Mouse (Mus musculus): ENCODE measurements around the gene Ssu2. TPM values are rescaled to one million over a fixed set of nuclear protein-coding genes. Genes with fewer than 3 reads are reported as not detected.

Gene Ssu2
- polyA plus RNA-seq, 1 experiment from 2014 or later = 0.39 TPM

DNA sequence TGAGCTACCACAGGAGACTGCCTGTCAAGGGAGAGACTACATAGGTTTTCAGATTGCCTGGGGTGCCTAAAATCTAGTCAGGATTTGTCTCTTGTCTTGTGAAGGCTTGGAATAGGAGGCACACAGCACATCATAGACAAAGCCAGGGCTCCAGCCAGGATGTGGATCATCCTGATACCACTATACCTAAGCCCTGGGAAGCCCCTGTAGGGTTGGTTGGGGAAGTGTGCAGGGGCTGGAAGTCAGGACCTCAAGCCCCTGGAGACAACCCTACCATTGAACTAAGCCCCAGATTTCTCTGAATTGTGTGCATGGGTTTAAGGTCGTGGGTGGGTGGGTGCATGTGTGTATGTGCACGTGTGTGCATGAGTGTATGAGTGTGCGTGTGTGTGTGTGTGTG, 562 bp upstream of the Ssu2 start:
- Histone ChIP-seq H3K9ac (ENCODE audit: low read depth, low read length) (no peak overlapping the region), H3K27ac (ENCODE audit: low read depth, low read length) (no peak overlapping the region)

DNA sequence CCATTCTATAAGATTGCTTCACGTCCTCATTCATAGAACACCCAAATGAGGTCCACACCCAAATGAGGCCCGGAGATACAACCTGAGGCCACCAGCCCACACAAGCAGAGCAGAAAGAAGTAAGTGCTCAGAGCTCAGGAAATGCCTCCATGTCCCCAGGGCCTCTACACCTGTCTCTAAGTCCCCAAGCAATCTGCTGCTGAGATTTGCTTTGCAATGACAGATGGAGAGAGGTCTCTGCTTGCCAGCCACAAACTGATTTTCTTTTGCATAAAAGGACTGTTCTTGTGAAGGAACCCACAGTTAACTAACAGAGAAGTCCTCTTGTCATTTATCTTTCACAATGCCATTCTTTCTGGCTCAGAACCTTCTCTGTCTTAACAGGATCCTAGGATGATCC, 1.6 kb downstream of the Ssu2 start:
- WGBS = 87% methylated on average over 2 of the region's 2 CpGs
- no peak; the same call in 1 of the 2 replicates for ATAC-seq
- H3K27me3 ChIP-seq (replicated peaks; ENCODE audit: control insufficient read depth, insufficient read depth, low read length) = no peaks in the 10 kb centered on the region

More for the DNA sequence above, 562 bp upstream of the Ssu2 start:
- Histone ChIP-seq H3K27me3 (replicated peaks; ENCODE audit: control insufficient read depth, insufficient read depth, low read length) (no peaks in the 10 kb centered on the region), H3K4me3 (ENCODE audit: low read length) (no peak overlapping the region), H3K4me2 (ENCODE audit: low read length) (no peak overlapping the region), H3K4me1 (ENCODE audit: control insufficient read depth, insufficient read depth, low read depth, low read length) (no peaks in the 10 kb centered on the region), H3K36me3 (ENCODE audit: control insufficient read depth, insufficient read depth, low read length) (no peaks in the 10 kb centered on the region), H3K9me3 (ENCODE audit: control insufficient read depth, low read length) (no peaks in the 10 kb centered on the region)
- WGBS = 97% methylated on average over 3 of the region's 3 CpGs
- ATAC-seq = no peak

DNA sequence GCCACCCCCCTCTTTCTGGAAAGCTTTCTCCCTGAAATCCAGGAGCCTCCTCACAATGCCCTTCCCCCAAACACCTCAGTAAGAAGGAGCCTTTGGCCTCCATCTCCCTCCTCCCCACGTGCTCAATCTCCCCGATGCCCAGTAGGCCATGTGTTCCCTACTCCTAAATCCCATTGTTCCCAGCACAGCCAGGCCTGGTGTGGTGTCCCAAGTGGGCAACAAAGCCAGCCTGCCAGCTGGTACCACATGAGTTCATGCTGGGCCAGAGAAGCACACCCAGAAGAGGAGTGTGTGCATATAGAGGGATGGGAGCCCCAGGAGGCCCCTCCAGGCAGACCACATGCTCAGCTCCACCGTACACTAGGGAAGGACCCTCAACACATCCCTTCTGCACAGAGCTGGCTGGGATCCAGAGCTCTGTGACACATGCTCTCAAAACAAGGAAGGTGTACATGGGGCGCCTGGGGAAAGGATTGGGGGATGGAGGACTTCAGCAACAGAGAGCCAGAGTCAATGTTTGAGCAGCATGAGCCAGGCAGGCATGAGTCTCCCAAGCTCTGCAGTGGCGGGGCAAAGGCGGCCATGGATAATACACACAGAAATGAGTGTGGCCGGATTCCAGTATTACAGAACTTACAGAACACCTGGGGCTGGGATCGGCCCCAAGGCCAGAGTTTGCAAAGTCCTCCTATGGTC, 4.7 kb downstream of the Ssu2 start:
- Histone ChIP-seq H3K9me3 (ENCODE audit: control insufficient read depth, low read length) (no peaks in the 10 kb centered on the region), H3K4me3 (ENCODE audit: low read length) (no peak overlapping the region), H3K4me2 (ENCODE audit: low read length) (no peak overlapping the region), H3K4me1 (ENCODE audit: control insufficient read depth, insufficient read depth, low read depth, low read length) (no peaks in the 10 kb centered on the region), H3K27me3 (replicated peaks; ENCODE audit: control insufficient read depth, insufficient read depth, low read length) (no peaks in the 10 kb centered on the region), H3K27ac (ENCODE audit: low read depth, low read length) (no peak overlapping the region), H3K36me3 (ENCODE audit: control insufficient read depth, insufficient read depth, low read length) (no peaks in the 10 kb centered on the region), H3K9ac (ENCODE audit: low read depth, low read length) (no peak overlapping the region)
- 72% methylated on average over 8 of the region's 8 CpGs for WGBS
- peak; percentile 50 for ATAC-seq

More for the DNA sequence above, 1.6 kb downstream of the Ssu2 start:
- Histone ChIP-seq H3K9ac (ENCODE audit: low read depth, low read length) (no peak overlapping the region), H3K4me3 (ENCODE audit: low read length) (no peak overlapping the region), H3K4me2 (ENCODE audit: low read length) (no peak overlapping the region), H3K27ac (ENCODE audit: low read depth, low read length) (no peak overlapping the region), H3K36me3 (ENCODE audit: control insufficient read depth, insufficient read depth, low read length) (no peaks in the 10 kb centered on the region), H3K4me1 (ENCODE audit: control insufficient read depth, insufficient read depth, low read depth, low read length) (no peaks in the 10 kb centered on the region), H3K9me3 (ENCODE audit: control insufficient read depth, low read length) (no peaks in the 10 kb centered on the region)

DNA sequence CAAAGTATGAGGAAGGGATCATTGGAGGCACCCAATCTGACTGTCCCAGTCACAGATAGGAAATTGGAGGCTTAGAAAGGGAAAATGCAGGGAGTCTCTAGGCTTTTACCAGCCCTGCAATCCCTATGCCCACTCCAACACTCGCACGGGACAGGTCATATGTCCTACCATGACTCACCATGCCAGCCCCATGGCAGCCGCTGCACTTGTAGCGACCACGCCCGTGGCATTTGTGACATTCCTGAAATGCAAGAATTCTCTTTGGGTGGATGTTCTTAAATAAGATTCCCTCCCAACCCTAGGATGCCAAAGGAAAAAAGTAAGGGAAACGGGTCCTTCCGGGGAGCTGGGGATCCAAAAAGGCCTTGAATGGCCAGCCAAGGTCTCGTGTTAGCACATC, 8.8 kb downstream of the Ssu2 start:
- no peak for ATAC-seq
- H3K36me3 ChIP-seq (ENCODE audit: control insufficient read depth, insufficient read depth, low read length) = no peaks in the 10 kb centered on the region
- H3K27me3 ChIP-seq (replicated peaks; ENCODE audit: control insufficient read depth, insufficient read depth, low read length) = no peaks in the 10 kb centered on the region
- no peak overlapping the region for H3K27ac ChIP-seq (ENCODE audit: low read depth, low read length)
- H3K4me3 ChIP-seq (ENCODE audit: low read length) = no peak overlapping the region
- H3K9me3 ChIP-seq (ENCODE audit: control insufficient read depth, low read length) = no peaks in the 10 kb centered on the region
- H3K4me1 ChIP-seq (ENCODE audit: control insufficient read depth, insufficient read depth, low read depth, low read length) = no peaks in the 10 kb centered on the region
- H3K9ac ChIP-seq (ENCODE audit: low read depth, low read length) = no peak overlapping the region
- 90% methylated on average over 9 of the region's 9 CpGs for WGBS
- no peak overlapping the region for H3K4me2 ChIP-seq (ENCODE audit: low read length)

DNA sequence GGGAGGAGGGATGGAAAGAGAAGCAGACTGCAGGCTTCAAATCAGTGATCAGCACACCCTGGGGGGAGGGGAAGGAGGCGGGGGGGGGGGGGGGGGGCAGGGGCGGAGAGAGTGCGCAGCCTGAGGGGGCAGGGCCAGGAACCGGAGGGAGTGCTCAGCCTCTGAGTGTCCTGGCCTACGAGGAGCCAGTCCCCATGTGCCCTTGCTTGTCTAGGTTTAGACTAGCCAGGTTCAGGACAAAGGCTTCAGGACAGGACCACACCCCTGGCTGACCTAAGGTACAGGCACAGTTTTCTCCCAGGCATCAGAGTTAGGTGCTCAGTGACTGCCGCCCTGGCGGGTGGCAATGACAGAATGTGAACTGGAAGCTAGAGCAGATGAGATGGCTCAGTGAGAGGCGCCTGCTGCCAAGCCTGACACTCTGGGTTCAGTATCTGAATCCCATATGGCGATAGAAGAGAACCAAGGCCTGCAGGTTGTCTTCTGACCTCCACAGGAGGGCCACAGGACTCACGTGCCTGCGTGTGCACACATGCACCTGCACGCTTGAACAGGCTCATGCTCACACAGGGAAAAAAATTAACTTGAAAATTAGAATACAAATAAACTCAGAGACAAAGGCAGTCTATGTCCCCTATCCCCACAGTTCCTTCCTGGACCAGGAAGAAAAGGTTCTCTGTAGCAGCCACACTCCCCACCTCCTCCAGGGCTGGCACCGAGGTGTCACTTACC, 12.0 kb downstream of the Ssu2 start:
- H3K36me3 ChIP-seq (ENCODE audit: control insufficient read depth, insufficient read depth, low read length) = no peaks in the 10 kb centered on the region
- H3K4me1 ChIP-seq (ENCODE audit: control insufficient read depth, insufficient read depth, low read depth, low read length) = no peaks in the 10 kb centered on the region
- H3K9me3 ChIP-seq (ENCODE audit: control insufficient read depth, low read length) = no peaks in the 10 kb centered on the region
- H3K9ac ChIP-seq (ENCODE audit: low read depth, low read length) = no peak overlapping the region
- H3K27me3 ChIP-seq (replicated peaks; ENCODE audit: control insufficient read depth, insufficient read depth, low read length) = no peaks in the 10 kb centered on the region
- H3K4me3 ChIP-seq (ENCODE audit: low read length) = no peak overlapping the region
- WGBS = 79% methylated on average over 8 of the region's 13 CpGs
- no peak overlapping the region for H3K4me2 ChIP-seq (ENCODE audit: low read length)
- ATAC-seq = no peak
- H3K27ac ChIP-seq (ENCODE audit: low read depth, low read length) = no peak overlapping the region

GRCm38 (mm10) chr6:112373886-112374585, 13.8 kb downstream of the Ssu2 start:
- Histone ChIP-seq H3K27me3 (replicated peaks; ENCODE audit: control insufficient read depth, insufficient read depth, low read length) (no peaks in the 10 kb centered on the region), H3K27ac (ENCODE audit: low read depth, low read length) (no peak overlapping the region), H3K4me1 (ENCODE audit: control insufficient read depth, insufficient read depth, low read depth, low read length) (no peaks in the 10 kb centered on the region), H3K9me3 (ENCODE audit: control insufficient read depth, low read length) (no peaks in the 10 kb centered on the region), H3K4me2 (ENCODE audit: low read length) (no peak overlapping the region), H3K4me3 (ENCODE audit: low read length) (no peak overlapping the region), H3K9ac (ENCODE audit: low read depth, low read length) (no peak overlapping the region), H3K36me3 (ENCODE audit: control insufficient read depth, insufficient read depth, low read length) (no peaks in the 10 kb centered on the region)
- ATAC-seq = peak; percentile 78
- WGBS = 45% methylated on average over 8 of the region's 8 CpGs

DNA sequence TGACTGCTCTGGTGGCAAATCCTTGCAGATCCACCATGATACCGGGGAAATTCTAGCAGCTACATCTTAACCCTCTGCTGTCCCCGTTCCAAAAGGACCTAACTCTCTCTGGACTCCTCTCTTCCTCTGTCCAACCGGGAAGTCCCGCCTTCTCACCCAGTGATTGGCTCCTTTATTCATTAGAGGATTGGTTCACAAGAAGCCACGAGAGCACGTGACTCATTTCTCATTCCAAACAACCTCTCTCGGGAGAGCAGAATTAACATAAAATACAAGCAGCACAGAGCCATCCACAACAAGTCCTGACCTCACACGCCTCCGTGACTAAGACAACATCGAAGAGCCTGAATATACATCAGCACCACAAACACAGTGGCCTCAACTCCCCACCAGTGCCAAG, 22.5 kb downstream of the Ssu2 start:
- no peak overlapping the region for H3K27ac ChIP-seq (ENCODE audit: low read depth, low read length)
- 73% methylated on average over 10 of the region's 10 CpGs for WGBS
- no peak overlapping the region for H3K9ac ChIP-seq (ENCODE audit: low read depth, low read length)
- no peak overlapping the region for H3K4me3 ChIP-seq (ENCODE audit: low read length)
- no peaks in the 10 kb centered on the region for H3K27me3 ChIP-seq (replicated peaks; ENCODE audit: control insufficient read depth, insufficient read depth, low read length)
- H3K9me3 ChIP-seq (ENCODE audit: control insufficient read depth, low read length) = no peaks in the 10 kb centered on the region
- no peak overlapping the region for H3K4me2 ChIP-seq (ENCODE audit: low read length)
- H3K4me1 ChIP-seq (ENCODE audit: control insufficient read depth, insufficient read depth, low read depth, low read length) = no peaks in the 10 kb centered on the region
- no peak for ATAC-seq
- no peaks in the 10 kb centered on the region for H3K36me3 ChIP-seq (ENCODE audit: control insufficient read depth, insufficient read depth, low read length)

GRCm38 (mm10) chr6:112364581-112364980, 23.2 kb downstream of the Ssu2 start:
- no peak for ATAC-seq
- no peaks in the 10 kb centered on the region for H3K27me3 ChIP-seq (replicated peaks; ENCODE audit: control insufficient read depth, insufficient read depth, low read length)
- no peak overlapping the region for H3K4me2 ChIP-seq (ENCODE audit: low read length)
- H3K4me1 ChIP-seq (ENCODE audit: control insufficient read depth, insufficient read depth, low read depth, low read length) = no peaks in the 10 kb centered on the region
- no peak overlapping the region for H3K27ac ChIP-seq (ENCODE audit: low read depth, low read length)
- H3K36me3 ChIP-seq (ENCODE audit: control insufficient read depth, insufficient read depth, low read length) = no peaks in the 10 kb centered on the region
- H3K9ac ChIP-seq (ENCODE audit: low read depth, low read length) = no peak overlapping the region
- H3K4me3 ChIP-seq (ENCODE audit: low read length) = no peak overlapping the region
- H3K9me3 ChIP-seq (ENCODE audit: control insufficient read depth, low read length) = no peaks in the 10 kb centered on the region
- 45% methylated on average over 2 of the region's 2 CpGs for WGBS

GRCm38 (mm10) chr6:112362349-112362958, 25.4 kb downstream of the Ssu2 start:
- WGBS = 37% methylated on average over 6 of the region's 6 CpGs
- peak; percentile 80 for ATAC-seq
- H3K4me1 ChIP-seq (ENCODE audit: control insufficient read depth, insufficient read depth, low read depth, low read length) = no peaks in the 10 kb centered on the region
- H3K36me3 ChIP-seq (ENCODE audit: control insufficient read depth, insufficient read depth, low read length) = no peaks in the 10 kb centered on the region
- H3K4me3 ChIP-seq (ENCODE audit: low read length) = no peak overlapping the region
- H3K4me2 ChIP-seq (ENCODE audit: low read length) = no peak overlapping the region
- H3K27ac ChIP-seq (ENCODE audit: low read depth, low read length) = no peak overlapping the region
- H3K27me3 ChIP-seq (replicated peaks; ENCODE audit: control insufficient read depth, insufficient read depth, low read length) = no peaks in the 10 kb centered on the region
- no peak overlapping the region for H3K9ac ChIP-seq (ENCODE audit: low read depth, low read length)
- no peaks in the 10 kb centered on the region for H3K9me3 ChIP-seq (ENCODE audit: control insufficient read depth, low read length)
